Mouse (Mus musculus): Measurements from ENCODE around the gene Cdc42ep4. TPM values are rescaled to one million over a fixed set of nuclear protein-coding genes. Genes with fewer than 3 reads are reported as not detected.

Cdc42ep4 gene
- total and polyA plus RNA-seq, 2 experiments from 2014 or later: 60.3 to 88.0 TPM

DNA sequence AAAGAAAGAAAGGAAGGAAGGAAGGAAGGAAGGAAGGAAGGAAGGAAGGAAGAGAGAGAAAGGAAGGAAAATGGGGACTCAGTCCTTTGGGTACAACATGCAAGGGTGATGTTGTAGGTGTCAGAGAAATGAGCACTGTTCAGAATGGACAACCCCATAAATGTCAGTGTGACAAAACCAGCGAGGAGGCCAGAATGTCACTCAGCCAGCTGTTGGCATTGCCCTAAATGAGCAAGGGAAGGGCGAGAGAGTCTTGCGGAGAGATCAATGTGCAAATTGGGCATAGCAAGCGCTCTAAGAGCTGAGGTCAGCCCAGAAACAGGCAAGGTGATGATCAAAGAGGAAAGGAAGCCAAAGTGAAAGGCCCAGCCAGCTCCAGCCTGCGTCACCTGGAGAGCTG lies 21.5 kb upstream of the Cdc42ep4 start:
- Histone ChIP-seq H3K4me1 (ENCODE audit: insufficient read depth, low read length) (no peaks in the 10 kb centered on the region), H3K27me3 (ENCODE audit: insufficient read depth, low read length) (no peaks in the 10 kb centered on the region), H3K9me3 (ENCODE audit: low read length) (no peaks in the 10 kb centered on the region), H3K27ac (ENCODE audit: low read depth, low read length) (no peak overlapping the region), H3K36me3 (ENCODE audit: insufficient read depth, low read length) (no peaks in the 10 kb centered on the region), H3K4me3 (ENCODE audit: low read depth, low read length) (no peak overlapping the region), H3K9ac (replicated peaks; ENCODE audit: low read length, poor library complexity, severe bottlenecking) (no peak overlapping the region), H3K4me2 (ENCODE audit: low read depth, low read length, poor library complexity, severe bottlenecking) (no peak overlapping the region)
- no peak for TF ChIP-seq CTCF (IDR thresholded peaks at IDR 0.05)
- WGBS: 76% methylated on average over 5 of the region's 5 CpGs
- no peak for DNase-seq (ENCODE audit: low spot score)
- no peak for ATAC-seq (ENCODE audit: low FRiP score)

- WGBS: 83% methylated on average over 13 of the region's 13 CpGs
- Histone ChIP-seq H3K36me3 (ENCODE audit: insufficient read depth, low read length) (no peaks in the 10 kb centered on the region), H3K4me2 (ENCODE audit: low read depth, low read length, poor library complexity, severe bottlenecking) (no peak overlapping the region), H3K27ac (ENCODE audit: low read depth, low read length) (no peak overlapping the region), H3K9ac (replicated peaks; ENCODE audit: low read length, poor library complexity, severe bottlenecking) (no peak overlapping the region), H3K4me3 (ENCODE audit: low read depth, low read length) (no peak overlapping the region), H3K4me1 (ENCODE audit: insufficient read depth, low read length) (peaks cover 3% of the 10 kb centered on the region; the same call in 1 of the 2 replicates), H3K9me3 (ENCODE audit: low read length) (no peaks in the 10 kb centered on the region), H3K27me3 (ENCODE audit: insufficient read depth, low read length) (no peaks in the 10 kb centered on the region)
- DNase-seq (ENCODE audit: low spot score) (no peak), ATAC-seq (ENCODE audit: low FRiP score) (no peak)
- TF ChIP-seq CTCF (IDR thresholded peaks at IDR 0.05): no peak
Observed at GRCm38 (mm10) chr11:113771187-113771586, 19.5 kb upstream of the Cdc42ep4 start.

- Histone ChIP-seq H3K27ac (ENCODE audit: low read depth, low read length) (no peak overlapping the region), H3K9me3 (ENCODE audit: low read length) (no peaks in the 10 kb centered on the region), H3K4me1 (ENCODE audit: insufficient read depth, low read length) (peaks cover 3% of the 10 kb centered on the region; the same call in 1 of the 2 replicates), H3K4me3 (ENCODE audit: low read depth, low read length) (no peak overlapping the region), H3K4me2 (ENCODE audit: low read depth, low read length, poor library complexity, severe bottlenecking) (no peak overlapping the region), H3K36me3 (ENCODE audit: insufficient read depth, low read length) (no peaks in the 10 kb centered on the region), H3K27me3 (ENCODE audit: insufficient read depth, low read length) (no peaks in the 10 kb centered on the region), H3K9ac (replicated peaks; ENCODE audit: low read length, poor library complexity, severe bottlenecking) (no peak overlapping the region)
- TF ChIP-seq CTCF (IDR thresholded peaks at IDR 0.05): no peak
- no peak for DNase-seq (ENCODE audit: low spot score)
- no peak for ATAC-seq (ENCODE audit: low FRiP score)
- WGBS: 71% methylated on average over 3 of the region's 3 CpGs
Observed at GRCm38 (mm10) chr11:113768356-113768755, 16.7 kb upstream of the Cdc42ep4 start.

- no peaks in the 10 kb centered on the region for H3K27me3 ChIP-seq (ENCODE audit: insufficient read depth, low read length)
- H3K4me3 ChIP-seq (ENCODE audit: low read depth, low read length): no peak overlapping the region
- ATAC-seq (ENCODE audit: low FRiP score): no peak
- H3K4me2 ChIP-seq (ENCODE audit: low read depth, low read length, poor library complexity, severe bottlenecking): no peak overlapping the region
- H3K9ac ChIP-seq (replicated peaks; ENCODE audit: low read length, poor library complexity, severe bottlenecking): no peak overlapping the region
- no peaks in the 10 kb centered on the region for H3K9me3 ChIP-seq (ENCODE audit: low read length)
- no peaks in the 10 kb centered on the region for H3K36me3 ChIP-seq (ENCODE audit: insufficient read depth, low read length)
- DNase-seq (ENCODE audit: low spot score): no peak
- H3K27ac ChIP-seq (ENCODE audit: low read depth, low read length): no peak overlapping the region
- no peak for TF ChIP-seq CTCF (IDR thresholded peaks at IDR 0.05)
- peaks cover 3% of the 10 kb centered on the region; the same call in 1 of the 2 replicates for H3K4me1 ChIP-seq (ENCODE audit: insufficient read depth, low read length)
- 68% methylated on average over 8 of the region's 8 CpGs for WGBS
Observed at GRCm38 (mm10) chr11:113767285-113767684, 15.6 kb upstream of the Cdc42ep4 start.

DNA sequence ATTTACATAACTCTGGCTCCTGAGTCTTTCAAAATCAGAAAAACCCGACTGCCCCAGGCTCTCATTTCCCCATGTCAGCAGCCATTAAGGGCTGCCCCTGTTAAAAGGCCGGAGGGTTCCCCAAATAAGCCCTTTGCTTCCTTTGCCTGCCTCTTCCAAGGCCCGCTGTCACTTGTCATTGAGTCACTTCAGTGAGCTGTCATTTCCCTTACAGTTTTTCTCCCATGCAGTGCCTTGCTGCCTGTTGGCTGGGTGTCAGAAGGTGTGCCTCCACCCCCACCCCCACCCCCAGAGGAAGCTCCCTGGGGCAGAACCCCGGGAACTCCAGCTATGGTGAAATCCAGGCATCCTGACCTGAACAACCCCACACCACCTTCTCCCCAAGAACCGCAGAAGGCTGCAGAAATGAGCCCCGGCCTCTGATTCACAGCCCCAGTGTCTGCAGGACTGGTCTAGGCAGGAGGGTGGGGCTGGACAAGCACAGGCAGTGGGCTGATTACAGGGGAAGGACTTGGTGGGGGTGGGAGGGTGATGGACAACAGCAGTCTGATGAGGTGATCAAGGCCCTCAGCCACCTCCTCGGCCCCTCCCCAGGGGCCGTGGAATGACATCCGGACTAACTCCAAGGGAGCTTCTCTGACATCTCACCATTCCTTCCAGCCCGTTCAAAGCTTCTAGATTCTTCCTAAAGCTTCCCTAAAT lies 14.8 kb upstream of the Cdc42ep4 start:
- Histone ChIP-seq H3K27ac (ENCODE audit: low read depth, low read length) (no peak overlapping the region), H3K4me1 (ENCODE audit: insufficient read depth, low read length) (peaks cover 3% of the 10 kb centered on the region; the same call in 1 of the 2 replicates), H3K9ac (replicated peaks; ENCODE audit: low read length, poor library complexity, severe bottlenecking) (no peak overlapping the region), H3K36me3 (ENCODE audit: insufficient read depth, low read length) (no peaks in the 10 kb centered on the region), H3K4me3 (ENCODE audit: low read depth, low read length) (no peak overlapping the region), H3K9me3 (ENCODE audit: low read length) (no peaks in the 10 kb centered on the region), H3K27me3 (ENCODE audit: insufficient read depth, low read length) (no peaks in the 10 kb centered on the region), H3K4me2 (ENCODE audit: low read depth, low read length, poor library complexity, severe bottlenecking) (no peak overlapping the region)
- ATAC-seq (ENCODE audit: low FRiP score): no peak
- no peak for DNase-seq (ENCODE audit: low spot score)
- 55% methylated on average over 10 of the region's 10 CpGs for WGBS
- TF ChIP-seq CTCF (IDR thresholded peaks at IDR 0.05): no peak

GRCm38 (mm10) chr11:113764132-113764849 lies 12.6 kb upstream of the Cdc42ep4 start:
- no peak for TF ChIP-seq CTCF (IDR thresholded peaks at IDR 0.05)
- H3K9ac ChIP-seq (replicated peaks; ENCODE audit: low read length, poor library complexity, severe bottlenecking): no peak overlapping the region
- no peak overlapping the region for H3K4me3 ChIP-seq (ENCODE audit: low read depth, low read length)
- ATAC-seq (ENCODE audit: low FRiP score): no peak
- no peaks in the 10 kb centered on the region for H3K9me3 ChIP-seq (ENCODE audit: low read length)
- H3K27me3 ChIP-seq (ENCODE audit: insufficient read depth, low read length): no peaks in the 10 kb centered on the region
- WGBS: 90% methylated on average over 6 of the region's 6 CpGs
- no peaks in the 10 kb centered on the region for H3K36me3 ChIP-seq (ENCODE audit: insufficient read depth, low read length)
- peaks cover 3% of the 10 kb centered on the region; the same call in 1 of the 2 replicates for H3K4me1 ChIP-seq (ENCODE audit: insufficient read depth, low read length)
- no peak for DNase-seq (ENCODE audit: low spot score)
- H3K27ac ChIP-seq (ENCODE audit: low read depth, low read length): no peak overlapping the region
- no peak overlapping the region for H3K4me2 ChIP-seq (ENCODE audit: low read depth, low read length, poor library complexity, severe bottlenecking)
